Mouse (Mus musculus) kidney, adult 2 months (tissue): ENCODE data around the gene Zfp667.

ENCODE experiments used
- CTCF ChIP-seq: fragments of 200-500 bp; conservative IDR thresholded peaks from 2 replicates; pipeline ENCODE4 v1.5.1; 2011; ENCODE audit warnings: low read depth, mild to moderate bottlenecking, control low read depth, low read length, moderate library complexity, mixed read lengths; ENCODE audit not compliant: insufficient read depth, insufficient read length
- POLR2A ChIP-seq: fragments of 200-500 bp; IDR thresholded peaks from one replicate; pipeline ENCODE4 v1.6.1; 2011; ENCODE audit warnings: low read depth, low read length, control low read depth

GRCm38 (mm10) chr7:6239787-6240186, 46.6 kb upstream of the Zfp667 start:
- no peak for TF ChIP-seq POLR2A
- no peak for TF ChIP-seq CTCF
